18 mouse cellular contexts compared by ENCODE assay signal in genomic region chr4:53488803-53489202, GRCm38 (mm10). TPM values are rescaled to one million over a fixed set of nuclear protein-coding genes. Genes with fewer than 3 reads are reported as not detected.
DNase-seq lines count a peak whose midpoint lies in the region; ATAC-seq and TF ChIP-seq lines count a peak whose summit lies in the region.
"Had no signal": no experiment of that assay in that cellular context is flagged by ENCODE, and none has a peak within 500 bp of the region (broad histone marks: within the 10 kb centered on the region; RNA-seq: fewer than 3 reads in every experiment).

No protein-coding gene starts in this region.

- no peak overlapping the region for H3K27ac ChIP-seq in intestine, embryonic 14.5 days (ENCODE audit: low read depth)
- no peak overlapping the region for H3K27ac ChIP-seq in intestine, postnatal 0 days (ENCODE audit: low read depth, low read length)
- H3K27ac ChIP-seq in liver, postnatal 0 days (ENCODE audit: low read depth) = no peak overlapping the region
- no peak overlapping the region for H3K27ac ChIP-seq in kidney, embryonic 14.5 days (ENCODE audit: low read depth, low read length)

- no peaks in the 10 kb centered on the region for H3K27me3 ChIP-seq in intestine, embryonic 14.5 days (replicated peaks; ENCODE audit: control insufficient read depth, insufficient read depth, low read length)
- no peaks in the 10 kb centered on the region for H3K27me3 ChIP-seq in intestine, postnatal 0 days (replicated peaks; ENCODE audit: control insufficient read depth, insufficient read depth, low read length)
- no peaks in the 10 kb centered on the region for H3K27me3 ChIP-seq in liver, postnatal 0 days (ENCODE audit: insufficient read depth, low read length)
- H3K27me3 ChIP-seq in kidney, embryonic 14.5 days (ENCODE audit: control insufficient read depth, insufficient read depth, low read length) = no peaks in the 10 kb centered on the region
- H3K27me3 ChIP-seq: heart, embryonic 12.5 days had no signal

- H3K4me1 ChIP-seq in intestine, embryonic 14.5 days (replicated peaks; ENCODE audit: control insufficient read depth, insufficient read depth, low read length) = 0 out of 2 replicates have a peak, but pooled peaks cover 3% of the 10 kb centered on the region
- no peaks in the 10 kb centered on the region for H3K4me1 ChIP-seq in intestine, postnatal 0 days (replicated peaks; ENCODE audit: control insufficient read depth, insufficient read depth, low read length)
- peaks cover 16% of the 10 kb centered on the region for H3K4me1 ChIP-seq in liver, postnatal 0 days (ENCODE audit: insufficient read depth)
- no peaks in the 10 kb centered on the region; the same call in 1 of the 2 replicates for H3K4me1 ChIP-seq in kidney, embryonic 14.5 days (ENCODE audit: control insufficient read depth, insufficient read depth, low read length)

- no peak for TF ChIP-seq CTCF in intestine, postnatal 0 days (IDR thresholded peaks at IDR 0.05; ENCODE audit: low read depth)
- TF ChIP-seq CTCF in brain, embryonic 14.5 days (IDR thresholded peaks at IDR 0.05; ENCODE audit: borderline replicate concordance, extremely low read depth, insufficient read depth, insufficient read length) = no peak
- TF ChIP-seq CTCF in liver, postnatal 0 days (IDR thresholded peaks at IDR 0.05; ENCODE audit: low read depth) = no peak

- no peaks in the 10 kb centered on the region for H3K9me3 ChIP-seq in intestine, embryonic 14.5 days (ENCODE audit: control insufficient read depth, low read length)
- no peaks in the 10 kb centered on the region for H3K9me3 ChIP-seq in intestine, postnatal 0 days (ENCODE audit: control insufficient read depth)
- no peaks in the 10 kb centered on the region for H3K9me3 ChIP-seq in liver, postnatal 0 days (ENCODE audit: low read length)
- no peaks in the 10 kb centered on the region for H3K9me3 ChIP-seq in kidney, embryonic 14.5 days (ENCODE audit: control insufficient read depth, low read length)
- H3K9me3 ChIP-seq: G1E; heart, embryonic 12.5 days had no signal

- no peak for TF ChIP-seq POLR2A in brain, embryonic 14.5 days (IDR thresholded peaks at IDR 0.05; ENCODE audit: borderline replicate concordance, extremely low read depth, insufficient read depth, insufficient read length, poor library complexity, severe bottlenecking)

- ATAC-seq in intestine, embryonic 14.5 days (replicated peaks; ENCODE audit: low FRiP score, low TSS enrichment, low read depth) = no peak
- no peak for ATAC-seq in intestine, postnatal 0 days
- no peak for ATAC-seq in liver, postnatal 0 days
- ATAC-seq in kidney, embryonic 14.5 days (ENCODE audit: low FRiP score, low TSS enrichment) = no peak
- ATAC-seq: intestine, embryonic 16.5 days; lung, postnatal 0 days had no signal

- 80% methylated on average over 5 of the region's 5 CpGs for WGBS in intestine, embryonic 14.5 days
- 69% methylated on average over 5 of the region's 5 CpGs for WGBS in intestine, postnatal 0 days
- WGBS in liver, postnatal 0 days (ENCODE audit: insufficient replicate concordance) = 77% methylated on average over 5 of the region's 5 CpGs
- WGBS in kidney, embryonic 14.5 days = 98% methylated on average over 5 of the region's 5 CpGs

- TF ChIP-seq EP300 in liver, postnatal 0 days (IDR thresholded peaks at IDR 0.05; ENCODE audit: low read depth) = no peak

- H3K4me3 ChIP-seq in intestine, embryonic 14.5 days (ENCODE audit: low read depth, low read length) = no peak overlapping the region
- no peak overlapping the region for H3K4me3 ChIP-seq in intestine, postnatal 0 days (ENCODE audit: low read depth, low read length)
- no peak overlapping the region for H3K4me3 ChIP-seq in liver, postnatal 0 days (ENCODE audit: low read depth, low read length)
- H3K4me3 ChIP-seq in kidney, embryonic 14.5 days (ENCODE audit: low read length) = no peak overlapping the region
- H3K4me3 ChIP-seq: heart, embryonic 12.5 days; myocyte had no signal

- H3K4me2 ChIP-seq in intestine, embryonic 14.5 days (ENCODE audit: low read length) = no peak overlapping the region
- no peak overlapping the region for H3K4me2 ChIP-seq in intestine, postnatal 0 days (replicated peaks; ENCODE audit: low read depth)
- H3K4me2 ChIP-seq in liver, postnatal 0 days (ENCODE audit: low read depth, low read length) = no peak overlapping the region
- H3K4me2 ChIP-seq in kidney, embryonic 14.5 days (replicated peaks; ENCODE audit: low read depth, low read length) = no peak overlapping the region
- H3K4me2 ChIP-seq: heart, embryonic 12.5 days had no signal

- H3K36me3 ChIP-seq in intestine, embryonic 14.5 days (ENCODE audit: control insufficient read depth, insufficient read depth, low read length) = no peaks in the 10 kb centered on the region
- no peaks in the 10 kb centered on the region for H3K36me3 ChIP-seq in intestine, postnatal 0 days (ENCODE audit: control insufficient read depth, insufficient read depth)
- no peaks in the 10 kb centered on the region for H3K36me3 ChIP-seq in liver, postnatal 0 days (replicated peaks; ENCODE audit: insufficient read depth, low read length)
- H3K36me3 ChIP-seq in kidney, embryonic 14.5 days (ENCODE audit: control insufficient read depth, insufficient read depth, low read length) = no peaks in the 10 kb centered on the region

- no peak overlapping the region for H3K9ac ChIP-seq in intestine, embryonic 14.5 days (ENCODE audit: low read length)
- H3K9ac ChIP-seq in intestine, postnatal 0 days (ENCODE audit: low read depth, low read length) = no peak overlapping the region
- H3K9ac ChIP-seq in liver, postnatal 0 days (replicated peaks) = no peak overlapping the region
- no peak overlapping the region for H3K9ac ChIP-seq in kidney, embryonic 14.5 days (ENCODE audit: low read depth, low read length)
- H3K9ac ChIP-seq: heart, embryonic 12.5 days had no signal

- DNase-seq in intestine, embryonic 14.5 days (ENCODE audit: low spot score) = peak; percentile 36
- DNase-seq in brain, embryonic 14.5 days (ENCODE audit: low read depth) = peak; percentile 81
- peak; percentile 80 for DNase-seq in cerebellum, adult 11 months
- DNase-seq in cerebellum, postnatal 25 days = peak; percentile 78 to 88
- DNase-seq in liver, postnatal 0 days = no peak
- DNase-seq in spleen, postnatal 14 days (ENCODE audit: low spot score in 2 of 2) = no peak
- DNase-seq: embryo, embryonic 11 days; gastrocnemius, postnatal 25 days; kidney, postnatal 25 days; liver; spleen, adult 18-20 months had no signal

RNA-seq across cellular contexts. Expression of gene Slc44a1, which starts 48.6 kb away (rescaled TPM):
- 64.5 and 75.1 TPM in 2 replicates for polyA plus RNA-seq in intestine, embryonic 14.5 days (2014; fragmentation: Nextera tagmentation; extraction: Ambion mirVana)
- polyA plus RNA-seq in intestine, postnatal 0 days (2015; fragmentation: Nextera tagmentation; extraction: Ambion mirVana) = 27.9 and 28.3 TPM in 2 replicates
- 11.0 and 13.9 TPM in 2 replicates for polyA plus RNA-seq in brain, embryonic 14.5 days (2012; rRNA removed)
- polyA plus RNA-seq in liver, postnatal 0 days (2015; fragmentation: Nextera tagmentation; extraction: Ambion mirVana) = 10.7 and 11.6 TPM in 2 replicates
- 26.8 and 48.8 TPM in 2 replicates for polyA plus RNA-seq in kidney, embryonic 14.5 days (2014; fragmentation: Nextera tagmentation; extraction: Ambion mirVana)

Comparison
In these comparisons a context has a peak if more than half of its experiments do, and no peak if none do; other contexts are left out.
1. DNase-seq: peak in intestine, embryonic 14.5 days (single experiment), brain, embryonic 14.5 days (single experiment), cerebellum, adult 11 months (single experiment) and cerebellum, postnatal 25 days (2 of 2); none in liver, postnatal 0 days (single experiment) and spleen, postnatal 14 days (0 of 2).